Mouse (Mus musculus) embryonic facial prominence, embryonic 11.5 days (tissue): ENCODE results near the gene Rpl31. TPM values are rescaled to one million over a fixed set of nuclear protein-coding genes. Genes with fewer than 3 reads are reported as not detected.
A peak's percentile ranks its signal among the peaks of the same experiment; 100 is the strongest.

Experiments used
- ATAC-seq: fragments of 200-750 bp; cut with Nextera tagmentation; replicated peaks from 2 replicates; pipeline ENCODE4 v1.8.0; 2017; ENCODE audit warnings: low read depth; ENCODE audit not compliant: insufficient number of reproducible peaks, low FRiP score, low TSS enrichment
- DNase-seq: peaks from one replicate; pipeline ENCODE4 v3.0.0-alpha.2; 2015; ENCODE audit warnings: low spot score
- H3K27ac ChIP-seq: fragments of 300-500 bp; sonication (generic); replicated peaks from 2 replicates; pipeline ENCODE4 v1.5.1; 2014; ENCODE audit warnings: mild to moderate bottlenecking, low read depth, low read length, control low read depth
- H3K27me3 ChIP-seq: fragments of 300-500 bp; sonication (generic); 2 replicates; pipeline ENCODE4 v1.6.1; 2014; ENCODE audit warnings: mild to moderate bottlenecking, low read length, moderate library complexity, mixed read lengths; ENCODE audit not compliant: control insufficient read depth, insufficient read depth
- H3K36me3 ChIP-seq: fragments of 300-500 bp; sonication (generic); replicated peaks from 2 replicates; pipeline ENCODE4 v1.6.1; 2014; ENCODE audit warnings: low read depth, mild to moderate bottlenecking, low read length, moderate library complexity, mixed read lengths; ENCODE audit not compliant: control insufficient read depth, insufficient read depth
- H3K4me1 ChIP-seq: fragments of 300-500 bp; sonication (generic); 2 replicates; pipeline ENCODE4 v1.6.1; 2014; ENCODE audit warnings: low read length, mixed read lengths; ENCODE audit not compliant: control insufficient read depth, insufficient read depth
- H3K4me2 ChIP-seq: fragments of 300-500 bp; sonication (generic); 2 replicates; pipeline ENCODE4 v1.6.1; 2014; ENCODE audit warnings: low read depth, mild to moderate bottlenecking, control low read depth, low read length, moderate library complexity
- H3K4me3 ChIP-seq: fragments of 300-500 bp; sonication (generic); 2 replicates; pipeline ENCODE4 v1.5.1; 2014; ENCODE audit warnings: low read depth, low read length, control low read depth
- H3K9ac ChIP-seq: fragments of 300-500 bp; sonication (generic); replicated peaks from 2 replicates; pipeline ENCODE4 v1.6.1; 2014; ENCODE audit warnings: mild to moderate bottlenecking, control low read depth, low read length
- H3K9me3 ChIP-seq: fragments of 300-500 bp; sonication (generic); replicated peaks from 2 replicates; pipeline ENCODE4 v1.6.1; 2016; ENCODE audit warnings: mild to moderate bottlenecking, low read length, inconsistent platforms, mixed read lengths; ENCODE audit not compliant: control insufficient read depth
- WGBS: fragments of 180-500 bp; shearing (Covaris S2); extraction: QIAGEN DNeasy Blood & Tissue Kit; methylation state at CpG from one replicate; pipeline ENCODE4 v1.1.7; 2014; 5-methylcytosine and 5-hydroxymethylcytosine counted together
- polyA plus RNA-seq: library from polyadenylated mRNA; unstranded; fragments of >200 nt; fragmentation: Nextera tagmentation; extraction: Ambion mirVana; gene quantifications from 2 replicates; pipeline ENCODE4 v1.2.1, GENCODE M21; 2014

Gene Rpl31
- polyA plus RNA-seq, result 507 and 521 TPM in 2 replicates

- Histone ChIP-seq H3K4me3 (peak within 1 kb of the TSS; percentile 97), H3K4me2 (peak within 1 kb of the TSS; percentile 91), H3K27ac (peak within 1 kb of the TSS; percentile 81), H3K27me3 (no peaks in the 10 kb centered on the region), H3K9me3 (no peaks in the 10 kb centered on the region), H3K4me1 (no peaks in the 10 kb centered on the region), H3K36me3 (peaks cover 5% of the 10 kb centered on the region), H3K9ac (peak within 1 kb of the TSS; percentile 98)
- ATAC-seq (peak; percentile 98), DNase-seq (peak; percentile 97)
- under 1% methylated on average over 62 of the region's 62 CpGs for WGBS
Observed at GRCm38 (mm10) chr1:39367601-39368266, at the start of gene Rpl31. TSS of gene Rpl31 (plus strand) at chr1:39367842.

GRCm38 (mm10) chr1:39317935-39318334 is 49.7 kb upstream of the Rpl31 start:
- H3K4me1 ChIP-seq, result no peaks in the 10 kb centered on the region
- H3K36me3 ChIP-seq, result no peaks in the 10 kb centered on the region
- no peaks in the 10 kb centered on the region for H3K9me3 ChIP-seq
- no peaks in the 10 kb centered on the region for H3K27me3 ChIP-seq
- no peak overlapping the region for H3K4me2 ChIP-seq
- WGBS, result 93% methylated on average over 2 of the region's 2 CpGs
- DNase-seq, result no peak
- H3K9ac ChIP-seq, result no peak overlapping the region
- no peak for ATAC-seq
- no peak overlapping the region for H3K4me3 ChIP-seq
- no peak overlapping the region for H3K27ac ChIP-seq

GRCm38 (mm10) chr1:39318870-39319269 is 48.8 kb upstream of the Rpl31 start:
- H3K27ac ChIP-seq, result no peak overlapping the region
- no peaks in the 10 kb centered on the region for H3K36me3 ChIP-seq
- DNase-seq (no peak), ATAC-seq (no peak)
- H3K4me1 ChIP-seq, result no peaks in the 10 kb centered on the region
- no peak overlapping the region for H3K4me3 ChIP-seq
- H3K4me2 ChIP-seq, result no peak overlapping the region
- WGBS, result 84% methylated on average over 7 of the region's 7 CpGs
- no peaks in the 10 kb centered on the region for H3K9me3 ChIP-seq
- H3K9ac ChIP-seq, result no peak overlapping the region
- H3K27me3 ChIP-seq, result no peaks in the 10 kb centered on the region

- DNase-seq, result no peak
- no peak overlapping the region for H3K4me3 ChIP-seq
Observed at GRCm38 (mm10) chr1:39321954-39322353, 45.7 kb upstream of the Rpl31 start.

GRCm38 (mm10) chr1:39325228-39325627 is 42.4 kb upstream of the Rpl31 start:
- no peak overlapping the region for H3K4me2 ChIP-seq
- H3K36me3 ChIP-seq, result no peaks in the 10 kb centered on the region
- no peaks in the 10 kb centered on the region for H3K27me3 ChIP-seq
- no peak for ATAC-seq
- H3K9ac ChIP-seq, result no peak overlapping the region
- H3K27ac ChIP-seq, result no peak overlapping the region
- no peak for DNase-seq
- H3K9me3 ChIP-seq, result no peaks in the 10 kb centered on the region
- H3K4me1 ChIP-seq, result no peaks in the 10 kb centered on the region
- WGBS, result 90% methylated on average over 6 of the region's 6 CpGs
- H3K4me3 ChIP-seq, result no peak overlapping the region

More at GRCm38 (mm10) chr1:39321954-39322353, 45.7 kb upstream of the Rpl31 start:
- Histone ChIP-seq H3K27me3 (no peaks in the 10 kb centered on the region), H3K4me2 (no peak overlapping the region), H3K9ac (no peak overlapping the region), H3K36me3 (no peaks in the 10 kb centered on the region), H3K27ac (no peak overlapping the region), H3K9me3 (no peaks in the 10 kb centered on the region), H3K4me1 (no peaks in the 10 kb centered on the region)
- 77% methylated on average over 6 of the region's 6 CpGs for WGBS
- no peak for ATAC-seq

- no peaks in the 10 kb centered on the region for H3K36me3 ChIP-seq
- DNase-seq, result no peak
- H3K4me1 ChIP-seq, result no peaks in the 10 kb centered on the region
- no peak overlapping the region for H3K4me2 ChIP-seq
- ATAC-seq, result no peak
- H3K9ac ChIP-seq, result no peak overlapping the region
- no peak overlapping the region; the same call in 1 of the 2 replicates for H3K27ac ChIP-seq
- no peaks in the 10 kb centered on the region for H3K9me3 ChIP-seq
- no peaks in the 10 kb centered on the region for H3K27me3 ChIP-seq
- WGBS, result 85% methylated on average over 7 of the region's 7 CpGs
- no peak overlapping the region for H3K4me3 ChIP-seq
Observed at GRCm38 (mm10) chr1:39327546-39327945, 40.1 kb upstream of the Rpl31 start.

GRCm38 (mm10) chr1:39330857-39331594 is 36.6 kb upstream of the Rpl31 start:
- no peaks in the 10 kb centered on the region for H3K9me3 ChIP-seq
- no peak for DNase-seq
- no peaks in the 10 kb centered on the region for H3K4me1 ChIP-seq
- H3K9ac ChIP-seq, result no peak overlapping the region
- H3K4me2 ChIP-seq, result no peak overlapping the region
- ATAC-seq, result no peak
- no peak overlapping the region for H3K27ac ChIP-seq
- H3K27me3 ChIP-seq, result no peaks in the 10 kb centered on the region
- H3K36me3 ChIP-seq, result no peaks in the 10 kb centered on the region
- WGBS, result 91% methylated on average over 7 of the region's 7 CpGs
- H3K4me3 ChIP-seq, result no peak overlapping the region

- no peaks in the 10 kb centered on the region for H3K36me3 ChIP-seq
- WGBS, result 90% methylated on average over 4 of the region's 4 CpGs
- H3K4me3 ChIP-seq, result no peak overlapping the region
- H3K4me2 ChIP-seq, result no peak overlapping the region
- H3K9ac ChIP-seq, result no peak overlapping the region
- no peak for DNase-seq
- no peak for ATAC-seq
- no peaks in the 10 kb centered on the region for H3K9me3 ChIP-seq
- no peaks in the 10 kb centered on the region for H3K27me3 ChIP-seq
- H3K27ac ChIP-seq, result no peak overlapping the region
- no peaks in the 10 kb centered on the region for H3K4me1 ChIP-seq
Observed at GRCm38 (mm10) chr1:39332456-39332855, 35.2 kb upstream of the Rpl31 start.
